Mouse (Mus musculus) embryonic facial prominence, embryonic 14.5 days (tissue): ENCODE measurements at regions not wholly inside any gene's neighbourhood (a gene's known extent, or its start where the extent isn't known, plus 50 kb on each side); places are given as distances from the start of the nearest gene placed in this dataset.

Experiments
- ATAC-seq: fragments of 200-750 bp; cut with Nextera tagmentation; 2 replicates; pipeline ENCODE4 v1.8.0; 2017; ENCODE audit warnings: low read depth, moderate number of reproducible peaks, moderate TSS enrichment
- DNase-seq: peaks from one replicate; pipeline ENCODE4 v3.0.0-alpha.2; 2015; ENCODE audit warnings: low spot score
- H3K27ac ChIP-seq: fragments of 300-500 bp; sonication (generic); replicated peaks from 2 replicates; pipeline ENCODE4 v1.5.1; 2014; ENCODE audit warnings: low read depth, mild to moderate bottlenecking, low read length, moderate library complexity
- H3K27me3 ChIP-seq: fragments of 300-500 bp; sonication (generic); replicated peaks from 2 replicates; pipeline ENCODE4 v1.6.1; 2014; ENCODE audit warnings: low read length; ENCODE audit not compliant: control insufficient read depth, insufficient read depth
- H3K36me3 ChIP-seq: fragments of 300-500 bp; sonication (generic); 2 replicates; pipeline ENCODE4 v1.6.1; 2014; ENCODE audit warnings: low read length, mixed read lengths; ENCODE audit not compliant: control insufficient read depth, insufficient read depth
- H3K4me1 ChIP-seq: fragments of 300-500 bp; sonication (generic); 2 replicates; pipeline ENCODE4 v1.6.1; 2014; ENCODE audit warnings: antibody characterized with exemption, low read length; ENCODE audit not compliant: control insufficient read depth, insufficient read depth
- H3K4me2 ChIP-seq: fragments of 300-500 bp; sonication (generic); 2 replicates; pipeline ENCODE4 v1.6.1; 2014; ENCODE audit warnings: low read depth, mild to moderate bottlenecking, low read length, moderate library complexity, mixed read lengths
- H3K4me3 ChIP-seq: fragments of 300-500 bp; sonication (generic); 2 replicates; pipeline ENCODE4 v1.5.1; 2014; ENCODE audit warnings: low read depth, mild to moderate bottlenecking, low read length
- H3K9ac ChIP-seq: fragments of 300-500 bp; sonication (generic); 2 replicates; pipeline ENCODE4 v1.6.1; 2014; ENCODE audit warnings: low read depth, mild to moderate bottlenecking, low read length, moderate library complexity, mixed read lengths
- H3K9me3 ChIP-seq: fragments of 300-500 bp; sonication (generic); 2 replicates; pipeline ENCODE4 v1.6.1; 2016; ENCODE audit warnings: low read length; ENCODE audit not compliant: control insufficient read depth
- WGBS: fragments of 180-500 bp; shearing (Covaris S2); extraction: QIAGEN DNeasy Blood & Tissue Kit; methylation state at CpG from one replicate; pipeline ENCODE4 v1.1.7; 2014; 5-methylcytosine and 5-hydroxymethylcytosine counted together

DNA sequence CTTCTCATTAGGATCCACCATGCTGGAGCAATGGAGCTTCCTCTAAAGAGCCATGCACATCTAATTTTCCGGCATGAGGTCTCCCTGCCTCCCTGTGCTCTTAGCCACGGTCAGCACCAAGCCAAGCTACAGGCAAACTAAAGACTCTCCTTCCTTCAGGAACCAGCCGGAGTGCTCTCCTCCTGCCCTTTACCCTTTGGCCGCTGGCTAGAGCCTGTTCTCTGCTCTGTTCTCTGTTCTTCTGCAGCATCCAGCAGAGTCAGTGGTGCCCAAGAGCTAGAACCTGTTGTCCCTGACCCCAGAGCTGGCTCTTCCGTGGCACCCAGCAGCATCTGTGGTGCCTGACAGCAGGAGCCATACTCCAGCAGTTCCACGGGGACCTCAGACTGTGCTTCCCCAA, 145.6 kb upstream of the Zfp706 start:
- Histone ChIP-seq H3K9ac (no peak overlapping the region), H3K4me2 (no peak overlapping the region), H3K9me3 (no peaks in the 10 kb centered on the region), H3K4me3 (no peak overlapping the region), H3K27me3 (no peaks in the 10 kb centered on the region), H3K36me3 (no peaks in the 10 kb centered on the region), H3K27ac (no peak overlapping the region), H3K4me1 (no peaks in the 10 kb centered on the region)
- DNase-seq (no peak), ATAC-seq (no peak)
- 78% methylated on average over 6 of the region's 6 CpGs for WGBS

DNA sequence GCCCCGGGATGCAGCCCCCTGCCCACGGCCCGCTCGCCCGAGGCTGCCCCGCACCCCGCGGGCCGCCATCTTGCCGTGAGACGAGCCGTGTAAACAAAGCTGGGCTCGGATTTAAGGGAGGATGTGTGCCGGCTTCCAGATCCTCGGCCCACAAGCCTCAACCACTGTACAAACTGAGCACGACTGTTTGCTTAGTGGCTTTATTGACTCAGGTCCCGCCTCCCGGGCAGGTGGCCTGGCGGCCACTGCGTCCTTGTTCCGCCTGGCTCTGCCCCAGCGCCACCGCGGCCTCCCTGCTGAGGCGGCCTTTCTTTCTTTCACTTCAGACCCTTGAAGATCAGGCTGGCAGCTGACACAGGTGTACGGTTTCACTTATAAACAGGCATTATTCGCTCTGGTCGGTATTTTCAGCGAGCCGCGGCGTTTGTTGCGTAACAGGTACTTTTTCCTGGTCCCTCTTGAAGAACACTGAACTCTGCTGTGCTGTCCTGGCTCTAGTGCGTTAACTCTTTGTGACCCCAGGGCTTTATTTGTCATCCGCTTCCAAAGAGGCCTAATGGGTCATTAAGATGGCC, 128.1 kb upstream of the Zfp706 start:
- ATAC-seq (peak; percentile 84), DNase-seq (peak; percentile 79)
- Histone ChIP-seq H3K27me3 (no peaks in the 10 kb centered on the region), H3K36me3 (no peaks in the 10 kb centered on the region), H3K9me3 (peaks cover 12% of the 10 kb centered on the region), H3K4me1 (0 out of 2 replicates have a peak, but pooled peaks cover 3% of the 10 kb centered on the region), H3K4me2 (peak overlapping the region; percentile 74), H3K4me3 (peak overlapping the region; percentile 48), H3K9ac (peak overlapping the region; percentile 75), H3K27ac (peak overlapping the region; percentile 84)
- under 1% methylated on average over 30 of the region's 35 CpGs for WGBS

DNA sequence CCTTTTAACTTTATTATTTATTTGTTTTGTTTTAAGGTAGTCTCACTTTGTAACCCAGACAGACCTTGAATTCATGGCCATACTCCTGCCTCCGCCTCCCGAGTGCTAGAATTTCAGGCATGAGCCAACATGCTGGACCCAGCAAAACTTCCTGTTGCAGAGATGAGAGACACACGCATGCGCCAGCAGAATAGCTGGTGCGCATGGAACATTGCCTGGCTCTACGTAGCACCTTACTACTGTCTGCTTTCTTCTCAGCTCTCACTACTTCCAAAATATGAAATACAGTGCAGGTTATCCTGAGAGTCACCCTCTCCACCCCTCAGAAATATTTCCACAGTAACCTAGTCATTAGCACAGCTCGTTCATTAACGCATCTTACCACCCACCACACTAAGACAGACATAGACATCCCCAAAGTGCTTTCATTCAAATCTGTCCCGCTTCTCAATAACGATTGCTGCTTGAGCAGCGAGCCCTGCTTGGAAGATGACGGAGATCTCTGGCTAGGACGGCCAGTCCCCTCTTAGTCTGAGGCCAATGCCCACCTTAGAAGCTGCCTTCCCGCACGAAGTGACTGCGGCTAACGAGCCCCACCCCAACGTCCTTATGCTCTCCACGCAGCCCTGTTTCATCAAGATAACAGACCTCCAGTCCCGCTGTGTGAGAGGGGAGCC, 127.5 kb upstream of the Zfp706 start:
- DNase-seq (peak; percentile 80), ATAC-seq (peak; percentile 34; the same call in 1 of the 2 replicates)
- Histone ChIP-seq H3K27me3 (no peaks in the 10 kb centered on the region), H3K27ac (peak overlapping the region; percentile 84), H3K9me3 (peaks cover 17% of the 10 kb centered on the region), H3K4me3 (peak overlapping the region; percentile 48), H3K36me3 (no peaks in the 10 kb centered on the region), H3K4me2 (peak overlapping the region; percentile 74), H3K9ac (peak overlapping the region; percentile 75), H3K4me1 (0 out of 2 replicates have a peak, but pooled peaks cover 3% of the 10 kb centered on the region)
- 23% methylated on average over 20 of the region's 20 CpGs for WGBS

DNA sequence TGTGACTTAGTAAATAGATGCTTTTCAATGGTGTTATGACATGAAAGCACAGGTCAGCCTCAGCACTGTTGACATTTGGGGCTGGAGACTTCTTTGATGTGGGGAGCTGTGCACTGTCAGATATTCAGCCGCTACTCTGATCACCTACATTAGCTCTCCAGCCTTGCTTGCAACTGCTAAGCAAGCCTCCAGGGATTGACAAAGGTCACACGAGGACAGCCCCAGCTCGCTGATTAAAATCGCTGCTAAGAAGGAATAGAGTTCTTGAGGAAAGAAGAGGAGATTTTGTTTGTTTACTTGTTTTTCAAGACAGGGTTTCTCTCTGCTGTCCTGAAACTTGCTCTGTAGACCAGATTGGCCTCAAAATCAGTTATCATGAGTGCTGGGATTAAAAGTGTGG, 126.8 kb upstream of the Zfp706 start:
- WGBS: 33% methylated on average over 4 of the region's 4 CpGs
- DNase-seq (peak; percentile 16), ATAC-seq (no peak)
- Histone ChIP-seq H3K27me3 (no peaks in the 10 kb centered on the region), H3K36me3 (no peaks in the 10 kb centered on the region), H3K27ac (no peak overlapping the region), H3K4me2 (0 out of 2 replicates have a peak overlapping the region, but pooled peaks have one; percentile 74), H3K4me3 (no peak overlapping the region), H3K9me3 (peaks cover 17% of the 10 kb centered on the region), H3K4me1 (0 out of 2 replicates have a peak, but pooled peaks cover 3% of the 10 kb centered on the region), H3K9ac (no peak overlapping the region)

DNA sequence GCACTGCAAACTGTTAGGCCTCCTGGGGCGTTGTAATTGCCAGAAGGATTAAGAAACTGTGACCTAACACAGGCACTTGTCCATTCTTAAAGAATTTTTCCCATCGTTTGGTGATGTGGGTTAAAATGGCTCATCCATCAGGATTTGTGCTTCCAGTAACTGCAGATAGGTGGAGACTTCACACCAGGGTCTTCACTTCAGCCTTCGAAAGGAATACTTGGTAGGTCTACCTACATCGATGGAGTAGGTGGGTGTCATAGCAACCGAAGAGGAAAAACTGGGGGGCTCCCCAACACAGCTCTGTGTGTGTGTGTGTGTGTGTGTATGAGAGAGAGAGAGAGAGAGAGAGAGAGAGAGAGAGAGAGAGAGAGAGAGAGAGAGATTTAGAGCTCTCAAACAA, 126.3 kb upstream of the Zfp706 start:
- H3K36me3 ChIP-seq: no peaks in the 10 kb centered on the region
- 25% methylated on average over 5 of the region's 5 CpGs for WGBS
- peaks cover 17% of the 10 kb centered on the region for H3K9me3 ChIP-seq
- H3K9ac ChIP-seq: no peak overlapping the region
- H3K4me2 ChIP-seq: no peak overlapping the region
- 0 out of 2 replicates have a peak, but pooled peaks cover 3% of the 10 kb centered on the region for H3K4me1 ChIP-seq
- H3K27ac ChIP-seq: no peak overlapping the region
- no peak overlapping the region for H3K4me3 ChIP-seq
- peak; percentile 52 for DNase-seq
- ATAC-seq: no peak
- H3K27me3 ChIP-seq: no peaks in the 10 kb centered on the region

DNA sequence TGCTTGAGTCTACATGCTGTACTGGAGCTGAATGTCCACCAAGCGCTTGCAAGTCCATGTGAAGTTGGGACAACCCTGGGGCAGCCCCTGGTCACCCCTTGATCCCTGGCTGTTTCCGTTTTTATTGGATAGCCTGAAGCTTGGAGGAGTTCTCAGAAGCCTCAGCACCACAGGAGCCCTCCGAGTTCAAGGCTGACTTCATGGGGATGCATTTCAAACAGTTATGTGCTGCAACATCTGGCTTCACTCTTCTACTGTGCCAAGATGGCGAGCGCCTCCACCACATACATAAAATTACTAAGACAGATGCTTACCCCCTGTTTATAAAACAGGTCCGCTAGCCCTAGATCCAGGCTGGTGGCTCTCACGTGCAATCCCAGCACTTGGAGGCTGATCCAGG, 120.1 kb upstream of the Zfp706 start:
- ATAC-seq: no peak
- DNase-seq: no peak
- H3K27ac ChIP-seq: no peak overlapping the region
- H3K9ac ChIP-seq: no peak overlapping the region
- H3K4me2 ChIP-seq: no peak overlapping the region
- H3K4me3 ChIP-seq: no peak overlapping the region
- no peaks in the 10 kb centered on the region for H3K4me1 ChIP-seq
- no peaks in the 10 kb centered on the region for H3K27me3 ChIP-seq
- peaks cover 17% of the 10 kb centered on the region for H3K9me3 ChIP-seq
- 54% methylated on average over 7 of the region's 7 CpGs for WGBS
- H3K36me3 ChIP-seq: no peaks in the 10 kb centered on the region

DNA sequence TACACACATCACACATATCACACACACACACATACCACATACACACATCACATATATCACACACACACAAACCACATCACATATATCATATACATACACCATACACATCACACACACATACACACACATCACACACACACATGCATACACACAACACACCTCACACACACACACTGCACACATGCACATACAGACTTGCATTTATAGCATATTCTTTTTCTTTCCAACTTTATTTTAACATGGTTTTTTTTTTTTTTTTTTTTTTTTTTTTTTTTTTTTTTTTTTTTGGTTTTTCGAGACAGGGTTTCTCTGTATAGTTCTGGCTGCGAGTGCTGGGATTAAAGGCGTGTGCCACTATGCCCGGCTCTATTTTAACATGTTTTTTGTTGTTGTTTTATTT, 119.6 kb upstream of the Zfp706 start:
- H3K27me3 ChIP-seq: no peaks in the 10 kb centered on the region
- H3K27ac ChIP-seq: no peak overlapping the region
- H3K9ac ChIP-seq: no peak overlapping the region
- ATAC-seq (no peak), DNase-seq (no peak)
- no peaks in the 10 kb centered on the region for H3K4me1 ChIP-seq
- no peaks in the 10 kb centered on the region for H3K36me3 ChIP-seq
- H3K4me2 ChIP-seq: no peak overlapping the region
- WGBS: 88% methylated on average over 4 of the region's 4 CpGs
- peaks cover 17% of the 10 kb centered on the region for H3K9me3 ChIP-seq
- no peak overlapping the region for H3K4me3 ChIP-seq

DNA sequence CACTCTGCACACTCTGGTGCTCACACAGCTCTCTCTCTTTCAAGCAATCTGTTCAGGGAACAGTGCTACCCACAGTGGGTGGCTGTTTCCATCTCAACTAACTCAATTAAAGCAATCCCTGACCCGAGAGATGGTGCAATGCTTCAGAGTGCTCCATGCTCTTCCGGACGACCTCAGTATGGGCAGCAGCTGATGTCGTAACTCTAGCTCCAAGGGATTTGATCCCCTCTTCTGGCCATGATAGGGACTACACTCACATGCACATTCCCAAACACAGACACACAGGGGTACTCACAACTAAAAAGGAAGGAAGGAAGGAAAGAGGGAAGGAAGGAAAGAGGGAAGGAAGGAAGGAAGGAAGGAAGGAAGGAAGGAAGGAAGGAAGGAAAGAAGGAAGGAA, 118.2 kb upstream of the Zfp706 start:
- Histone ChIP-seq H3K4me1 (no peaks in the 10 kb centered on the region), H3K4me3 (no peak overlapping the region), H3K27me3 (no peaks in the 10 kb centered on the region), H3K27ac (no peak overlapping the region), H3K9ac (no peak overlapping the region), H3K4me2 (no peak overlapping the region), H3K36me3 (no peaks in the 10 kb centered on the region), H3K9me3 (peaks cover 7% of the 10 kb centered on the region)
- no peak for ATAC-seq
- DNase-seq: no peak
- WGBS: 70% methylated on average over 4 of the region's 4 CpGs

DNA sequence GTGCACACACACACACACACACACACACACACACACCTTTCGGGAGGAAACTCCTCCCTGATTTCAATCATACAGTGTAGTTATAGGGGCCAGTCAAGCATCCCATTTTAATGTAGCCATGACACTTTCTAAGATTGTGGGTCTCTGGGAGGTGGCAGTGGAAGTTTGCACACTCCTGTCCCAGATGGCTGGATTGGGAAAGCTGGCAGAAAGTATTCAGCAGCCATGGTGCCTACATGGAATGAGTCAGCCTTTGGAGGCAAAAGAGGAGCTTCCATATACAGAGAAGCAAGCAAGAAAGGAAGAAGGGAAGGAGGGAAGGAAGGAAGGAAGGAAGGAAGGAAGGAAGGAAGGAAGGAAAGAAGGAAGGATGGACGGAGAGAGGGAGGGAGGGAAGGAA, 117.4 kb upstream of the Zfp706 start:
- ATAC-seq (no peak), DNase-seq (no peak)
- Histone ChIP-seq H3K36me3 (no peaks in the 10 kb centered on the region), H3K9me3 (no peaks in the 10 kb centered on the region), H3K4me2 (no peak overlapping the region), H3K4me1 (no peaks in the 10 kb centered on the region), H3K9ac (no peak overlapping the region), H3K4me3 (no peak overlapping the region), H3K27me3 (no peaks in the 10 kb centered on the region), H3K27ac (no peak overlapping the region)
- WGBS: 83% methylated on average over 2 of the region's 2 CpGs
